Mouse (Mus musculus) heart, adult 8-10 months (tissue): ENCODE measurements around the gene Fer1l5. TPM values are rescaled to one million over a fixed set of nuclear protein-coding genes. Genes with fewer than 3 reads are reported as not detected.

Experiments
- microRNA-seq: library from miRNA; unstranded; fragments of <30 nt; microRNA quantifications from one replicate; pipeline ENCODE4 v1.2.0, GENCODE M21; 2022
- total RNA-seq, 4 experiments: library from RNA; stranded (reverse); gene quantifications; 2 replicates each; pipeline ENCODE4 v1.2.4; 2022

Fer1l5 gene
- total RNA-seq, 4 experiments from 2014 or later: not detected

Small RNA genes lying within 50 kb of the gene (microRNA-seq; reads per million reads assigned to microRNA genes)
- gene Mir6898: not detected

Other genes starting within 250 kb of the Fer1l5 start
- 10 to 100 TPM; 26.8 to 31.9 (median 28.4) TPM for gene Uggt1, start 127.6 kb upstream of the Fer1l5 start, total RNA-seq
- gene Neurl3, start 97.6 kb upstream of the Fer1l5 start, total RNA-seq: 1 to 10 TPM; 2.0 to 4.4 (median 2.8) TPM
- 10 to 100 TPM in 2 of 4 experiments, 1 to 10 TPM in 2; 4.7 to 16.6 (median 9.9) TPM for gene Arid5a, start 64.6 kb upstream of the Fer1l5 start, total RNA-seq
- gene Kansl3, start 3.1 kb upstream of the Fer1l5 start, total RNA-seq: 10 to 100 TPM; 46.9 to 76.4 (median 65.2) TPM
- 10 to 100 TPM; 26.3 to 29.4 (median 27.8) TPM for gene Lman2l, start 73.0 kb downstream of the Fer1l5 start, total RNA-seq
- 1 to 10 TPM; 3.7 to 5.2 (median 4.7) TPM for gene Cnnm4, start 99.3 kb downstream of the Fer1l5 start, total RNA-seq
- 10 to 100 TPM in 3 of 4 experiments, 1 to 10 TPM in 1; 8.6 to 16.3 (median 11.7) TPM for gene Cnnm3, start 139.6 kb downstream of the Fer1l5 start, total RNA-seq
- 100 to 1,000 TPM; 251 to 540 (median 405) TPM for gene Ankrd23, start 164.6 kb downstream of the Fer1l5 start, total RNA-seq
- gene Gm42417, start 167.1 kb downstream of the Fer1l5 start, total RNA-seq: 100 to 1,000 TPM; 132 to 332 (median 244) TPM
- gene Ankrd39, start 175.2 kb downstream of the Fer1l5 start, total RNA-seq: 1 to 10 TPM; 5.4 to 8.2 (median 7.1) TPM
- gene Sema4c, start 186.1 kb downstream of the Fer1l5 start, total RNA-seq: 10 to 100 TPM; 10.8 to 13.4 (median 11.2) TPM